Mouse (Mus musculus): ENCODE measurements around the gene Rassf3.

Rassf3 gene

DNA sequence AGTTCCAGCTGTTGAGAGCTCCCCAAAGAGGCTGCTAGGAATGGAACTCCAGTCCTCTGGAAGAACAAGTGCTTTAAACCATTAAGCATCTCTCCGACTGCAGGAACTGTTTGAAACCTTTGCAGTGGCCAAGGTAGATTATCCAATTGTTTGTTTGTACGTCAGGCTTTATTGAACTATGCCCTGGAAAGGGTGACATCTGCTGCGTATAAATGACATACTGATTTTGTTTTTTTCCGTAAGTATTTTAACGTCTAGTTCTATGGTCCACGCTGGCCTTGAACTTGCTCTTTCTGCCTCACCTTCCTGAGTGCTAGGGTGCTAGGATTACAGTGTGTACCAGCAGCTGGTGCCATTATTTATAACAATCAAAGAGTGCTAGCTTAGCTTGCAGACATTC lies 13.8 kb upstream of the Rassf3 start:
- DNase-seq (ENCODE audit: low spot score in 2 of 2) = no peak

DNA sequence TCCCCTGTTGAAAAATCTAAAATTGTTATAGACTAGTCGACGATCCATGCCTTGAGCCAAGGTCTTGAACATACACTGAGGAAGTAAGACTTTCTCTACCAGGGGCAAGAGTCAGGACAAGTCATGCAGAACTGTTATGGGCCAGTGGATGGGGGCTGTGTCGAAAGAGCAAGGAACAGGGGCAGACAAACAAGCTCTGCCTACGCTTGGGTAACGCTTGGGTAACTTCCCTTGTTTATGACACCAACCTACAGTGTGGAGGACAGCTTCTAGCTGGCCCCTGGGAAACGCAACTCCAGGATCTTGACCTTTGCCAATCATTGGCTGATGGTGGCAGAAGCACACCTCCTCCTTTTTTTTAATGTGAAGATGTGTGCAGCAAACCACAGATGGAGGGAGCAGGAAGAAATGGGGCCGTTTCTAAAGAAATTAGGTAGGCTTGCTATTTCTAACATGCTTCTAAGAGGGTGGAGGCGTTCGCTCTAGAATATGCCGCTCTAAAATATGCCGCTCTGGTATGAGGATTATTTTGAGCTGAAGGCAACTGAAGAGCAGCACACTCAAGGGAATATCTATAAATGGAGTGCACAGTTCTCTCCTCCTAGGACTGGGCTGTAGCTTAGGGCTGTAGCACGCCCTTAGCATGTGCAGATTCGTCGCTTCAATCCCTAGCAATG lies 12.6 kb upstream of the Rassf3 start:
- peak; percentile 56 to 81 for DNase-seq (ENCODE audit: low spot score in 2 of 2)

DNA sequence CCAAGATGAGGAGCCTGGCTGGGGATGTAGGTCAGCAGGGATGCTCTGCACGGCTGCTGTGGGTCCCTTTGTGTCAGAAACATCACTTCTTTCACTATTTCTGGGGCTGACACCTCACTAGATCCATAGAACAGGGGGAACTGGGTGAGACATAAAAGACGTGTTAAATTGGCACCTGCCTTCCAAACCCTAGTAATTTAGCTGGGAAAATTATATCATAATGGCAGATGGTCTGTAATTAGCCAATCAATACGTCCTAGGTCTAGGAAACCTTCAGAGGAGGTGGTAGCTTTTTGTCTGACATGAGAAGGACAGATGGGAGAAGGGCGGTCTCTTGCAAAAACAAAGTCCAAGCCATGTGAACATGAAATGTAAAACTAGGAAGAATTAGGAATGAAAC lies 11.6 kb upstream of the Rassf3 start:
- no peak for DNase-seq (ENCODE audit: low spot score in 2 of 2)

DNA sequence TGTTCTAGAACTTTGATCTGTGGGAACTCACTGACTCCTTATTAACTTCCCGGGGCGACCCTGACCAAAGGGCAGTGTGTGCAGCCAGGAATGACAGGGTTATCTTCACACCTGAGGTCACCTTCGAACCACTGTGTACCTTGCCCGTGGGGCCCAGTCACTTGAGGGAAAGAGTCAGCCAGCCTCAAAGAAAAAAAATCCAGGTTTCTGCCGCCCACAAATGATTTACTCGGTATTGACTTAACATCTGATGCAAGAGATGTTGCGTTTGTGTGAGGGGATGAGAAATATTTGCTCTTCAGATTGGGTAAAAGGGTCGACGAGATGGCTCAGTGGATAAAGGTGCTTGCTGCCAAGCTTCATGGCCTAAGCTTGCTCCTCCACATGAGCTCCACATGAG lies 10.2 kb upstream of the Rassf3 start:
- peak in 1 of 2 experiments; percentile 21 for DNase-seq (ENCODE audit: low spot score in 2 of 2)

DNA sequence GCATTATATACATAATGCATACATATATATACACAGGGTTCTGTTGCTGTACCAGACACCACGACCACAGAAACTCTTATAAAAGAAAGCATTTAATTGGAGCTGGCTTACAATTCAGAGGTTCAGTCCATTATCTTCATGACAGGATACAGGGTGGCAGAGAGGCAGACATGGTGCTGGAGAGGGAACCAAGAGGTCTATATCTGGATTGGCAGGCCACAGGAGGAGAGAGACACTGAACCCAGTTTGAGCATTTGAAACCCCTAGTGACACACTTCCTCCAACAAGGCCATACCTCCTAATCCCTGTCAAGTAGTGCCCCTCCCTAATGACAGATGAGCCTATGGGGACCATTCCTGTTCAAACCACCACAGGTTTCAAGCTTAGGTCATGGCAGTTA lies 7.2 kb upstream of the Rassf3 start:
- DNase-seq (ENCODE audit: low spot score in 2 of 2) = no peak

DNA sequence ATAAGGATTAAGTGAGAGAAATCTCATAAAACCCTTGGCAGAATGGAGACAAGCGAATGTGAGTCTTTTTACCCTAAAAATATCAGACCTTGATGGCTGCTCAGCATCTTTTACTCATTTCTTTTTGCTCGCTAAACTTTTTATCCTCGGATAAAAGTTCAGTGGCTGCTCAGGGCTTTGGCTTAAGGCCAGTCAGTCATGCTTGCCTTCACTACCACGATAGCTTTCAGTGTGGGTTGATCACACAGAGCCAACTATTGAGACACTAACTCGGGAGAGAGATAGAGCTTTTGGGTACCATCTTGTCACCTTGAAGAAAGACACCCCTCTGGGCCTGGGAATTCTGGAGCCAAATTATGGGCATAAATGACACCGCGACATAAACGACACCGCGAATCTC lies 5.0 kb upstream of the Rassf3 start:
- DNase-seq (ENCODE audit: low spot score in 2 of 2) = no peak

DNA sequence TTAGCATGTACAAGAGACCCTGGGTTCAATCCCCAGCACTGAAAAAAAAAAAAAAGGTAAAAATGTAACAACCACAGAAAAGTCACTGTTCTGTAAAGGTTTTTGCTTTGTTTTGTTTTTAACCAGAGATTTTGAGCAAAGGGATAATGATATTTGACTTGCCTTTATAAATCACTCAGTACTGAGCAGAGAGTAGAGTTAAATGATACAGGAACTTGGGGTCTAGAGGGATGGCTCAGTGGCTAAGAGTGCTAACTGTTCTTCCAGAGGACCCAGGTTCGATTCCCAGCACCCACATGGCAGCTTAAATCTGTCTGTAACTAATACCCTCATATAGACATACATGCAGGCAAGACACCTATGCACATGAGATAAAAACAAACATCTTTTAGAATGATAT lies 3.8 kb upstream of the Rassf3 start:
- no peak for DNase-seq (ENCODE audit: low spot score in 2 of 2)

DNA sequence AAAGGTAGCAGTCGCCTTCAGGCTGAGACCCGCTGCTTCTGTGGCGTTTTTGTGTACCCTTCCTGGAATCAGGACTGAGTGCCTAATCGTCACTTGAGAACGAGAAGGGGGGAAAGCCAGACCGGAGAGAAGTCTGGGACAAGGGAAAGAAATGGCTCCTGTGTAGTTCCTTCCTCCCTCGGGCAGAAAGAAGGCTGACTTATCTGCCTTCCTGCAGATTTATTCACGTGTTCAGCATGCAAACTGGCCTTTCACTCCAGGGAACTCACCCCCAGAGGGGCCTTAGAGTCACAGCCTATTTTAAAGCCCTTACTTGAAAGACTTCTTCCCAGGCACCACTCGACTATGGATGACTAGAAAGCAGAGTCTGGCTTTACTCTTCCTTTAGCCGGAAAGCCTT lies 1.3 kb upstream of the Rassf3 start:
- no peak for DNase-seq (ENCODE audit: low spot score in 2 of 2)

DNA sequence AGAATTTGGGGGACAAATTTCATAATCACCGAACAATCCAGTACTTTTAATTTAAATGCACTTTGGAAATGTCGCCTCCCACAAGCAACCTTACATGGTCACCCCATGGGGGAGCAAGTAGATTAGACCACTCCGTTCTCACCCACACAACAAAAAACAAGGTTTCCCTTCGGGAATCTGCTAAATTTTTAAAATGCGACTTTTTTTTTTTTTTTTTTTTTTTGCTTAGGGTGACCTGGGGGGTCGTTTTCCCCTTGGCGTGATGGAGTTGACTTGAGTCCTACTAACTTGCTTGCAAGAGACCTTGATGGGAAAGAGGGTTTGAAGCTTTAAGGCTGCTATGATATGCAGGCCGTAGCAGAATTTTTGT lies 806 bp upstream of the Rassf3 start:
- no peak for DNase-seq (ENCODE audit: low spot score in 2 of 2)

DNA sequence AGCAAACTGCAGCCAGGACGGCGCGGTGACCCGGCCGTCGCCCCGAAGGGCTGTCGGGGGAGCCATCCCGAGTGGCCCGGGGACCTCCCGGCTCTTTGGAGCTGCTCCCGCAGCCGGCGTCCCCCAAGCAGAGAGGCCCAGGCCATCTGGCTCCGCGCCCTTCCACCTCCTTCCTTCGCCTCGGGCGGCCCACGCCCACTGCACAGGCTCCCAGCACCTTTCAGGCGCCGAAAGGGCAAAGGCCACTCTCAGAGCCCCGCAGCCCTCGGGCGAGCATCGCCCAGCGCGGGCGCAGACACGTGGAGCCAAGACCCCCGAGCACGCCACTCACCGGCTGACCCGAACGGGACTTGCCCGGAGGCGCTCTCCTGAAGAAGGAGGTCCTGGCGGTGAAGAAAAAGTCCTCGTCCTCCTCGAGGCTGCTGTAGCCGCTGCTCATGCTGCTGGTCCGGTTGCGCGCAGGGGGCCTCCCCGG lies 438 bp downstream of the Rassf3 start:
- DNase-seq (ENCODE audit: low spot score in 2 of 2) = peak; percentile 55 to 57

DNA sequence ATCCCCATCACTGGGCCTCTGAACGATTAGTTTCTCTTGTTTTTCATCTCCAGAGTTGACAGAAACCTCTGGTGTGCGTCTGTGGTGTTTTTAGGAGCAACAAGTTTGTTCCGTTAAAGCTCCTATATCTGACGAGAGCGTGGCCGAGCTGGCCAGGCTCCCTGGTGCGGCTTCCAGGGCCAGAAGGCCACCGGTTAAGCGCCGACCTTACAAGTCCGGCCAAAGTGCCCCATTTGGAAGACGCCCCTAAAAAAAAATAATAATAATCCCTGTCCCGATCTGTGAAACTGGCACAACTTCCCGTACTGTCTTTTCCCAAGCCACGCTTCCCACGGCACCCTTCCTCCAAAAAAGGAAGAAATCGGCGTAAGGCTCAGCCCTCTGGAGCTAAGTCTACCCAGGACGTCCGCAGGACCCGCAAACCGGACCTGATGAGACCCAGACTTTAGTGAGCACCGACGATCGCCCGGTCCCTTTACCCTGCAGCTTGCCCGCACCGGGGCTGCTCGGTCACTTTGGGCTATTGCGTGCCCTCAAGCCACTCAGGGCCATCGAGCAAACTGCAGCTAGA lies 961 bp downstream of the Rassf3 start:
- DNase-seq (ENCODE audit: low spot score in 2 of 2) = no peak

DNA sequence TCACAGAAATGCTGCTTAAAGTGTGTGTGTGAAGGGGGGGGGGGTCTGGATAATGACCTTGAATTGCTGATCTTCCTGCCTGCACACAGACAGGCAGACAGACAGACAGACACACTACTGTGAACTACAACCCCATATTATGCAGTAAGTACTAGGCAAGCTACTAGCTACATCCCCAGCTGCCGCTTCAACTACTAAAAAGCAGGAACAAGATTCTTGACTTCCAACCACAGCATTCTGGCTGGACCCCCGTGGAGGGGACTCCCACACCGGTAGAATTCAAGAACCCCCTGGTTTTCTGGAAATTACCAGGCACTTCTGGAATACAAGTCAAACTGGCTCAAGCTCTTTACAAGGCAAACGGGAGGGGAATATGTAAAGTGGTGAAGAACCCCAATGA lies 1.9 kb downstream of the Rassf3 start:
- DNase-seq (ENCODE audit: low spot score in 2 of 2) = no peak

DNA sequence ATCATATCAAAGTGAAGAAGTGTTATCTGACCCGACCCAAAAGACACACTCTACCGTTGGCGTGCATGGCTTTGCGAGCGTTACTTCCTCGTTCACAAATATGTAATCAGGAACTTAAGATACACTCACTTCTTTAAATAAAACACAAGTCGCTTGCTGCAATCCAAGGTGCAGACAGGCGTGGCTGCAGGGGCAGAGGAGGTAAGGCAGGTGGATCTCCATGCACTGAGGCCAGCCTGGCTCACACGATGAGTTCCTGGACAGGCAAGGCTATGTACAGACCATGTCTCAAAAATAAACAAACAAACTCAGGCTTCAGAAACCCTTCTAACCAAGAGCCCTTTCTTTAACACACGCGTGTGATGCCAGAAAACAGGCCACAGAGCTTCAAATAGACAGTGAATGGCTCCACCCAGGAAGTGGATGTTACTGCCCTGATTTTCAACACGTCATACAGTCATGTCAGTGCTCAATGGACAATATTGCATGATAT lies 2.4 kb downstream of the Rassf3 start:
- DNase-seq (ENCODE audit: low spot score in 2 of 2) = no peak

DNA sequence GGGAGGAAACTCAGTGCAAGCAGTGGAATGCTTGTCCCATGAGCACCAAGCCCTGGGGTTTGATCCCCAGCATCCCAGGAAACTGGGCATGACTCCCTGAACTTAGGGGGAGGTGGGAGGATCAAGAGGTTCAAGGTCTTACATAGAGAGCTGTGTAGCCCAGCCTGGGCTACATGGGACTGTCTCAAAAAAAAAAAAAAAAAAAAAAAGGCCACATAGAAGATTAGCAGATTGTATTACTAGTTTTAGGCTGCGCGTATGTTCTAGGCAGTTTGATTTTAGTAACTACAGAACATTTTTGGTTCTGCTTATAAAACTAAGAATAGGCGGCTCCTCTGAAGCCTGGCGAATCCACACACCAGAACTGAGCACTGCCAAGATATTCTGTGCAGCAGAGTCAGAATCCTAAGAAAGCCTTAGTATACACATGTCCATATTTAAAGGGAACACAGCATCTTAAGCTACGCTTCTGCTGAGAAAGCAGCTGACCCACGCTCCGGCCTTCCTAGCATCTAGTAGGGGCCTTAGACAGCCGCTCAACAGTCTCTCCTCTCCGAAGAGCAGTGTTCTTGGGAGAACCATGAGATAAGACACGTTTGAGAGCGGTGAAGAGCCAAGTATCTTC lies 3.4 kb downstream of the Rassf3 start:
- DNase-seq (ENCODE audit: low spot score in 2 of 2) = peak; percentile 54 to 78

DNA sequence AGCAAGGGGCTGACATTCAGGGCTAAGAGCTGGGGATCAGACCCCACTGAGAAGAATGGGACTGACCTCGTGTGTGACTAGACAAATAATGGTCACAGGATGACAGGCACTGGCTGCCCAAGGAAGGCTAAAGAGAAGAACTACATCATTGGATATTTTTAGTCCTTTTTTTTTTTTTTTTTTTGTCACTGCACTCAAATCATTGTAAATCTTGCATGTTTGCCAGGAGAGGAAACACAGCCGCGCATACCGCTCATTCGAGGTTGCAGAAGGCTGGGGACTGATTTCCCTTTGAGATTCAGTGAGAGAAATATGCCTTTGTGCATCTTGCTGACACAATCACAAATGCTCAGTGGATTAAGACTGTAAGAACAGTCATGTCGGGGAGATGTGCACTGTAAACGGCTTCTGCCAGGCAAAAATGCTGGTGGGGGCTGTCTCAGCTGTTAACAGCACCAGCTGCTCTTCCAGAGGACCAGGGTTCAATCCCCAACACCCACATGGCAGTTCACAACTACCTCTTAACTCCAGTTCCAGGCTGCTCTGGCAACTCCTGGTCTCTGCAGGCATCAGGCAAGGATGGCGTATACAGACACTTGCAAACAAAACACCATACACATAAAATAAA lies 4.5 kb downstream of the Rassf3 start:
- DNase-seq (ENCODE audit: low spot score in 2 of 2) = peak; percentile 55 to 73

DNA sequence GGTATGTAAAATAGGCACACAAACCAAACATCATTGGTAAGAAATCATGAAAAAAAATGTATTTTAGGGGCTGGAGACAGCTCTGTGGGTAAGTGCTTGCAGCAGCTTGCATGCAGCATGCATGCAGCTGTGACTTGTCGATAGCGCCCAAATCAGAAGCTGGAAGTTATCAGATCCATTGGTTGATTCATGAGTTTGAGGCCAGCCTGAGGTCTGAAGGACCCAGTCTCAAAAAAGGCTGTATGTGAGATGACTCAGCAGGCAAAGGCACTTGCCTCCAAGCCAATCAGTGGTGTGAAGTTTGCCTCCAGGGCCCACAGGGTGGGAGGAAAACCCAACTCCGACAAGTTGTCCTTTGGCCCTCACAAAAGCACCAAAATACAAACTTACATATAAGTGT lies 6.5 kb downstream of the Rassf3 start:
- no peak for DNase-seq (ENCODE audit: low spot score in 2 of 2)

DNA sequence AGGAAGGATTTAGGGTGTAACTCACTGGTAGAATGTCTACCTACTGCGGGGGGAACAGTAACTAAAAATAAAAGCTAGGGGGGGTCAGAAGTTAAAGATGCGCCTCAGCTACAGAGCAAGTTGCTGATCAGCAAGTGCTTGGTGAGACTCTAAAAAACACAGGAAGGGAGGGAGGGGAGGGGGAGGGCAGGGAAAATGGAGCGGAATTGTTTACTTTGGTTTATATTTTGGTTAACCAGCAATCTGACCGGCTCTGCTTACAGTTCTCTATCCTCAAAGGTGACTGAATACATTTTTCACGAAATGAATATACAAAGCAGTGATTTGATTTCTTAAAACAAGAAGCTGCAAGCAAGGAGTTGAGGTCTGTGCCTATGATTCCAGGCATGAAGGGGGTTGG lies 7.2 kb downstream of the Rassf3 start:
- no peak for DNase-seq (ENCODE audit: low spot score in 2 of 2)

DNA sequence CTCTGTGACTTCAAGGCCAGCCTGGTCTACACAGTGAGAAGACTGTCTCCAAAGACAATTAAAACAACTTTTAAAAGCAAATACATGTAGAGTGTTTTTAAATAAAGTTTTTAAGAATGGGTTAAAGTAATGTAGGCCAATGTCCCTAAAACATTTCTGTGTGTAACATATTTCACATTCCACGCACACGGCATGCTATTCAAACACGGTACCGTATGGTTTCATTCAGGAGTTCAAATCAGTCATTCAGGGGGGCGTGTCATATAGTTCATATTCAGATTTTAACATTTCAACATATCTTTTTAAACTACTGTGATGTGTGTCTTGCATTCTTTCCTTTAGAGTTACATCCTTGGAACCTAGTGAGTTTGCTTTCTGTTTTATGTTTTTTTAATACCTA lies 7.9 kb downstream of the Rassf3 start:
- DNase-seq (ENCODE audit: low spot score in 2 of 2) = no peak

DNA sequence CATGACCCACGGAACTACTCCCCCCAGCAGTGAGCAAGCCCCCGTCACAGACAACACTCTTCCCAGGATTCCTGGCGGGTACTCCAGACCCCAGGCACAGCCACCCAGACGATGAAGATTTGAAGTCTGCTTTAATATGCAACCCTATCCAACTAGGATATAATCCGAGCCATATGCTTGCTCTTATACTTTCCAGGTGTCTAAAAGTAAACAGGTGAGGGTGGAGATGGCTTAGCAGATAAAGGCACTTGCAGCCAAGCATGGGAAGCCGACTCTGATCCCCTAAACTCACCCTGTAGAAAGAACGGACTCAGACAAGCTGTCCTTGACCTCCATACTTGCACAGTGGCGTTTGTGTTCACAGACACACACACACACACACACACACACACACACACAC lies 8.4 kb downstream of the Rassf3 start:
- DNase-seq (ENCODE audit: low spot score in 2 of 2) = no peak

DNA sequence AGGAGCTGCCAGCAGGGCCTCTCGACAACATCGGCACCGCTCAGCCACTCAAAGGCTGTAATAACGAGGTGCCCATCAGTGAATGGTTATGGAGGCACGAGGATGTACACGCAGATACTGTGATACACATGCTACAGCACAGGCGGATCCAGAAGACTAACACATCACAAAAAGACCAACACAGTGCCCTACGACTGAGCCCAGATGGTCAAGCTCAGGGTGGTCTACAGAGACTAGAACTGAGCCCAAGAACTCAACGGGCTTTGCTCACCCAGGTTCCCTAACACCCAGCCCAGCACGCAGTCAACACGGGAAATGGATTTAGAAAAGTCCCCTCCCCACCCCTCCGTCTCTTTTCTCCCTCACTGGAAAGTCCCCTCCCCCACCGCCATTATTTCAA lies 9.1 kb downstream of the Rassf3 start:
- no peak for DNase-seq (ENCODE audit: low spot score in 2 of 2)

DNA sequence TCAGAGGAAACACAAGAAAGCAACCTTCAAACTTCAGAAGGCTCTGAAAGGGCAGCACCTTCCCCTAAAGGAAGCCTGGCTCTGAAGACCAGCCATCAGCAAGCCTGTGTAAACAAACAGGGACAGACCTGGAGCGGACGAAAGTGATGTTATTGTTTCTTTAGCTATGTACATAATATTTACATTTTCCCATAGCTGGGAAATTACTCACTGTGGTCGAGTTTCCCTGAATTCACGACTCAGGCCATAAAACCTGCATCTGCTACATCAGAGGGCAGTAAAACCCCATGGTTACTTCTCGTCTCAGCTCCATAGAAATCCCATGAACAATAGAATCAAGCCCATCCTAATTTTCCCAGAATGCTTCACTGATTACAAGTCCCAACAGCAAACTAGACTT lies 11.1 kb downstream of the Rassf3 start:
- DNase-seq (ENCODE audit: low spot score in 2 of 2) = no peak

DNA sequence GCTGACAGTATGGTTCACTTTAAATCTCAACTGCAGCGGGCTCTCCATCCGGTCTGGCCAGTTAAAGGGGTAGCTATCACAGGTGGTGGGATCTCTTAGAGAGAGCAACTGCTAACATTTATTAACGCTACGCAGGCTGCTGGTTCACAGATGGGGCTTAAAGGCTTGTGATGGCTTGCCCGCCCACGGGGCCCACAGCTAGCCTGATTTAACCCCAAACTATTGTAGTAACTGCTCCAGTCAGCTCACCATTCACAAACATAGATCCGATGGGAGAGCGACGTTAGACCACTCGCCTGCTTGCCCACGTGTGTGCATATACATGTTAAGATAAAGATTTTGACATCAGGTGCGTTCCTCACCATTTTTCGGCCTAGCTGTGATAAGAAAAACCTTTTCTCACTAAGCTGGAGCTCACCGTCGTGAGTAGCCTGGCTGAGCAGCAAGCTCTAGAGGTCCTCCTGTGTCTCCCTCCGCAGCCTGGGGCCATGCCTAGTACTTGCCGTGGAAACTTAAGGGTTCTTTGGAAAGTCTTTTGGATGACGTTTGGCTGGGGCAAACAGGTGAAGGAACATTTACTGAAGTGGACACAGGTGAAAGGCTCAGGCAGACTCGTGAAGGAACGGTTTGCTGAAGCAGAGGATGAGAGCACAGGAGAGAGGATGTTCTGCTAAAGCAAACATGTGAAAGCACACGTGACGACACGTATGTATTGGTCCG lies 13.8 kb downstream of the Rassf3 start:
- DNase-seq (ENCODE audit: low spot score in 2 of 2) = no peak
